Mouse (Mus musculus) macrophage (primary cell): ENCODE data around the gene Scn3a. TPM values are rescaled to one million over a fixed set of nuclear protein-coding genes. Genes with fewer than 3 reads are reported as not detected.
A peak's percentile ranks its signal among the peaks of the same experiment; 100 is the strongest.

Experiments
- H3K27ac ChIP-seq: fragments of 350-480 bp; formaldehyde crosslinking; 2 replicates; pipeline ENCODE4 v1.9.0; 2021
- H3K36me3 ChIP-seq: fragments of 350-480 bp; formaldehyde crosslinking; 2 replicates; pipeline ENCODE4 v1.9.0; 2021; ENCODE audit errors: inconsistent target
- H3K4me3 ChIP-seq: fragments of 350-480 bp; formaldehyde crosslinking; 2 replicates; pipeline ENCODE4 v1.9.0; 2021; ENCODE audit errors: inconsistent target
- H3K79me2 ChIP-seq: fragments of 350-480 bp; formaldehyde crosslinking; 2 replicates; pipeline ENCODE4 v1.9.0; 2021; ENCODE audit errors: inconsistent target
- WGBS: methylation state at CpG from one replicate; pipeline ENCODE4 v1.1.7; 2026; ENCODE audit warnings: inconsistent platforms; ENCODE audit not compliant: missing documents; 5-methylcytosine and 5-hydroxymethylcytosine counted together
- polyA plus RNA-seq: library from polyadenylated mRNA; stranded (reverse); fragments of 250-400 nt; gene quantifications from 3 replicates; pipeline ENCODE4 v1.2.4, GENCODE M21; 2018; ENCODE audit warnings: inconsistent platforms

Scn3a gene
- polyA plus RNA-seq, 1 experiment from 2014 or later: not detected

DNA sequence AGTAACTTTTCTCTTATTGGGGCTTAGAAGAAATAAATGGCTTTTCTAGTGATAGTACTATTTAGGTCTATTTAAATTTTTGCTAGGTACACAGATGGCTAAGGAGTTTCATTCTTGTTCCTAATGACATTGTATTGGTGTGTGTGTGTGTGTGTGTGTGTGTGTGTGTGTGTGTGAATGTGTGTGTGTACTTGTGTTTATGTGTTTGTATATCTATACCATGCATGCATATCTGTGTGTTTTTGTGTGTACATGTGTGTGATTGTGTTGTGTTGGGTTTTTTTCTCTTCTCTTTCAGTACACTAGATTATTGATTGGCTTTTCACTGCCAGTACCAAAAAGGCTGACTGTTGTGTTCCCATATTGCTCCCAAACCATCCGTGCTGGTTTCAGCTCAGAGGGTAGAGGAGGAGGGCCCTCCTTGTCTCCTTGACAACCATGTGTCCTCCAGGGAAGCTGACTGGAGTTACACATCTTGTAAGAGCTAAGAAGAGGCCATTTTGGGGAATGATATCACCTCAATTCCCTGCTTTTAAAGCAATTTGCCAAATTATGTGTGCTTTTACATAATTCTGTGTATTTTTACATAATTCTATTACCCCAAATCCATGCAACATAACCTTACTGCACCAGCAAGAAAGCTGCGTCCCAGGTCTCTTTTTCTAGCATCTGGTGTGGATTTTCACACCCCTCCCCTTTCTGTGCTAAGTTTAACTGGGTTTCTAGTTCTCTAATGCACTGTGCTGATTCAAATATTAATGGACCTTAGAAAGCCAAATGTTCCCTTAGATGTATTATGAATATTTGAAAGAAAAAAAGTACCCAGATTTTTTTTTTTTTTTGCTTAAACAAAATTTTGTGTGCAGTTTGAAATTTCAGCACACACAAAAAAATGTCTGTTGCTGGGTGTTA is 116.7 kb downstream of the Scn3a start:
- 75% methylated on average over 2 of the region's 2 CpGs for WGBS
- Histone ChIP-seq H3K27ac (no peak overlapping the region), H3K79me2 (no peaks in the 10 kb centered on the region), H3K4me3 (no peak overlapping the region), H3K36me3 (no peaks in the 10 kb centered on the region)

DNA sequence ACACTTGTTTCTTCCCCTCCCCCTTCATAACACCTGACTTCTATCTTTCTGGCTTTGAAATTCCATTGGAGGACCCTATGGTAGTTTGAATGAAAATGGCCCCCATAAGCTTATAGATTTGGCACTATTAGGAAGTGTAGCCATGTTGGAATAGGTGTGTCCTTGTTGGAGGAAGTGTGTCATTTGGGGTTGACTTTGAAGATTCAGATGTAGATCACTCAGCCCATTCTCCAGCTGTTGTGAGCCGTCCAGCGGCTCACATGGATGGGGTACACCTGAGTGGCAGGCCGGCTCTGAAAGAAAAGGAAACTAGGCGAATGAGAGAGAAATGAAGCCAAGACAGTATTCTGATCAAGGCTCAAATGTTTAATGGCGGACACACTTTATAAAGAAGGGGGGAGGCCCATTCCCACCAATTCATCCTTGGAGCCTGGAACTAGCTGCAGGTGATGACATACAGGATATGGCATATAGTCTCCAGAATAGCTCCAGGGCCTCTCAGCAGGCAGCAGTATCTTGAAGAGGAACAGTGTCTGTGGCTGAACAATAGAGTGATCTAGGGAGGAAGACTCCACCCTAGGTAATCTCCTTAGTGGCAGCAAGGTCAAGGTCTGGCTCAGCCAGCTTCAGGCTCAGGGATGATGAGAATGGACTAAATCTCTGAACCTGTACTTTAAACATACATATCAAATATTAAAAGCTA is 118.2 kb downstream of the Scn3a start:
- no peak overlapping the region for H3K4me3 ChIP-seq
- H3K36me3 ChIP-seq: no peaks in the 10 kb centered on the region
- H3K27ac ChIP-seq: no peak overlapping the region
- no peaks in the 10 kb centered on the region for H3K79me2 ChIP-seq
- WGBS: 88% methylated on average over 5 of the region's 5 CpGs

GRCm38 (mm10) chr2:65443082-65443481 is 124.3 kb downstream of the Scn3a start:
- Histone ChIP-seq H3K36me3 (no peaks in the 10 kb centered on the region), H3K79me2 (no peaks in the 10 kb centered on the region), H3K4me3 (no peak overlapping the region), H3K27ac (no peak overlapping the region)
- 85% methylated on average over 4 of the region's 4 CpGs for WGBS

DNA sequence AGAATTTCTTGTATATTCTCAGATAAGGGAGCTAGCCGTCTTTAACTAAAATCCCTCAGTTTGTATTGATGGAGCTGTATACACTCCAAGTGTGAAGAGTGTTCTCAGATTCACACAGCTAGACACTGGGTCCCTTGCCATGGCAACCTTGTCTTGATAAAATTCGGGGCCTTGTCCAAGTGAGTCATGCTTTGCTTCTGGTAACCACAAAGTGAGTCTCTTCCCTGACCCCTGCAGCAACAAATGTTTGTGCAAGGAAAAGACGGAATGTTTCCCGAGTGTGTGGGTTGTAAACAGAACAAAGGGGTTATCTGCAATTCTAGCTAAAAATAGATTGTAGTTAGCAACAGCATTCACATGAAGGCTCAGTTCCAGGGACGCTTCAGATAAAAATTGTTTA is 125.9 kb downstream of the Scn3a start:
- Histone ChIP-seq H3K4me3 (no peak overlapping the region), H3K27ac (no peak overlapping the region), H3K79me2 (no peaks in the 10 kb centered on the region), H3K36me3 (no peaks in the 10 kb centered on the region)
- WGBS: 66% methylated on average over 5 of the region's 5 CpGs

GRCm38 (mm10) chr2:65441110-65441509 is 126.3 kb downstream of the Scn3a start:
- H3K4me3 ChIP-seq: no peak overlapping the region
- no peaks in the 10 kb centered on the region for H3K79me2 ChIP-seq
- WGBS: 88% methylated on average over 6 of the region's 6 CpGs
- H3K27ac ChIP-seq: no peak overlapping the region
- H3K36me3 ChIP-seq: no peaks in the 10 kb centered on the region

GRCm38 (mm10) chr2:65436917-65437316 is 130.5 kb downstream of the Scn3a start:
- no peaks in the 10 kb centered on the region for H3K36me3 ChIP-seq
- WGBS: 90% methylated on average over 1 of the region's 1 CpGs
- no peak overlapping the region for H3K4me3 ChIP-seq
- H3K79me2 ChIP-seq: no peaks in the 10 kb centered on the region
- no peak overlapping the region for H3K27ac ChIP-seq

DNA sequence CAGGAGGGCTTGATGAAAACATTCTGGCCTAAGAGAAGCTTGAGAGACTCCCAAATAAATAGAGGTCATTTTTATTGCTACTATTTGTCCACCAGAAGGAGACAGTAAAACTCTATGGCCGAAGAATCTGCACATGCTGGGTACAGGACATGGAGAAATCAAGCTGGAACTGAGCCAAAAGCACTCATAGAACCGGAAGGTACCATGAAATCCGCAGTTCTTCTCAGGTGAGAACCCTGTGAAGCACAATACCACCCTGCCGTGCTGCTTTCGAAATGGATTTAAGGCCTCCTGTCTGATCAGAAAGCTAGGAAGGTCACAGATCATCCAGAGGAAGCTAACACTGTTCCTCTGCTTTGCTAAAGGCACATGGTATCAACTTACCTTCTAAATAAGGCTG is 143.9 kb downstream of the Scn3a start:
- WGBS: 72% methylated on average over 5 of the region's 5 CpGs
- no peaks in the 10 kb centered on the region for H3K36me3 ChIP-seq
- no peak overlapping the region for H3K4me3 ChIP-seq
- H3K27ac ChIP-seq: no peak overlapping the region
- no peaks in the 10 kb centered on the region for H3K79me2 ChIP-seq

GRCm38 (mm10) chr2:65421259-65422255 is 145.9 kb downstream of the Scn3a start:
- Histone ChIP-seq H3K79me2 (no peaks in the 10 kb centered on the region), H3K36me3 (no peaks in the 10 kb centered on the region), H3K27ac (no peak overlapping the region), H3K4me3 (no peak overlapping the region)
- WGBS: 81% methylated on average over 11 of the region's 11 CpGs

DNA sequence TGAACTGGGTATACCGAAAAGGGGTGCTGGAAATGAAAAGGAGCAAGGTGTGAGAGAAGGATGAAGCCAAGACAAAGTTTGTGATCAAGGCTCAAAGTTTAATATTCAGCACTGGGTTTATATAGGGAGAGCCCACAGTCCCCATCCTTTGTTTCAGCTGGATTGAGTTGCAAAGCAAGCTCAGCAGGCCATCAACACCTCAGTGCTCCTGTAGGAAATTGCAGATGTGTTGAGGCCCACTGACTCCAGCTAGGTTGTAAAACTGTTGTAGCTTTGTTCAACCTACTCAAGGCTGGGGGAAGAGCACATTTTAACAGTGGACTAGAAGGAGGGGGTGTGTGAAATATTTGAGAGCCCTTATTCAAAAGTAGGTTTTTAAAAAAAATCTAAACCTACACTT is 148.8 kb downstream of the Scn3a start:
- no peaks in the 10 kb centered on the region for H3K79me2 ChIP-seq
- H3K27ac ChIP-seq: no peak overlapping the region
- 100% methylated on average over 1 of the region's 1 CpGs for WGBS
- no peak overlapping the region for H3K4me3 ChIP-seq
- no peaks in the 10 kb centered on the region for H3K36me3 ChIP-seq

- WGBS: 100% methylated on average over 1 of the region's 1 CpGs
- no peaks in the 10 kb centered on the region for H3K36me3 ChIP-seq
- H3K4me3 ChIP-seq: no peak overlapping the region
- no peak overlapping the region for H3K27ac ChIP-seq
- no peaks in the 10 kb centered on the region for H3K79me2 ChIP-seq
These were observed 150.9 kb downstream of the Scn3a start for GRCm38 (mm10) chr2:65416535-65416934.

- WGBS: 23% methylated on average over 2 of the region's 2 CpGs
- H3K79me2 ChIP-seq: no peaks in the 10 kb centered on the region
- H3K4me3 ChIP-seq: no peak overlapping the region
- H3K36me3 ChIP-seq: no peaks in the 10 kb centered on the region
- H3K27ac ChIP-seq: no peak overlapping the region
These were observed 152.1 kb downstream of the Scn3a start for GRCm38 (mm10) chr2:65415294-65415693.

DNA sequence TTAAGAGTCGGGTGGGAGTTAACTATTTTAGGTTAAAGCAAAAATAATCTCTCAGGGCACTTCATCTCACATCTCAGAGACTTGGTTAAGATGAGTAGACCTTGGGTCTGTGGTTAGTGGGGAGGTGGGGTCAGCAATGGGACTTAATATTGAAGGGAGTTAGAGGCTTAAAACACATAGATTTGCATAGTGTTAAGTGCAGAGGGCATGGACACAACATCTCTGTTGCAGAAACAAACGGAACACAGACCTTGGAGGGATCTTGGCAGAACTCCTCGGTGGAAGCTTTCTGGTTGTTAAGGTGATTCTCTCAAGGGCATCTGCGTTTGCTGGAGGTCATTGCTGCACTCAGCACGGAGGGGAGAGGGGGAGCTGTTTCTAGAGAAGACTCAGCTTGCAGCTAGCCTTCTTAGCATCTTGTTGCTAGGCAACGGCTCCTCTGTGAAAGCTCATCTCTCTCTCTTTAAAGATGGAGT is 152.6 kb downstream of the Scn3a start:
- no peaks in the 10 kb centered on the region for H3K36me3 ChIP-seq
- H3K27ac ChIP-seq: no peak overlapping the region
- WGBS: 26% methylated on average over 6 of the region's 6 CpGs
- H3K79me2 ChIP-seq: no peaks in the 10 kb centered on the region
- H3K4me3 ChIP-seq: no peak overlapping the region

DNA sequence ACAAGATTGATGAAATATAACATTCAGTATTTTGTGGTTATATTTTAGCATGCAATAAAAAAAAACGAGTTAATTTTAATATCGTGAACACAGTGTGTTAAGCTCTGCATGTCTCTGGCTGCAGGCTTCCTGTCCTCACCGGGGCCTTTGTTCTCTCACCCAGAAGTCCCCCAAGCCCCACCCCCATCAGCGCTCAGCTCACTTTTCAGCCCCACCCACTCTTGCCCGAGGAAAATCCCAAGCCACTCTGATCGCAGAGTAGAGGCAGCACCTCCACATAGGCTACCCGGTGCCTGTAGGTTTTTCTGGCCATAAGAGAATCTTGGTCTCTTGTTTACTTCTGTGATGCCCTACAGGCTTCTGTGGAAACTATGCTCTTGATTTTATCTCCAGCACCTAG is 153.2 kb downstream of the Scn3a start:
- Histone ChIP-seq H3K79me2 (no peaks in the 10 kb centered on the region), H3K36me3 (no peaks in the 10 kb centered on the region), H3K4me3 (peak overlapping the region; percentile 2; the same call in 1 of the 2 replicates), H3K27ac (no peak overlapping the region)
- WGBS: 0% methylated on average over 7 of the region's 7 CpGs

DNA sequence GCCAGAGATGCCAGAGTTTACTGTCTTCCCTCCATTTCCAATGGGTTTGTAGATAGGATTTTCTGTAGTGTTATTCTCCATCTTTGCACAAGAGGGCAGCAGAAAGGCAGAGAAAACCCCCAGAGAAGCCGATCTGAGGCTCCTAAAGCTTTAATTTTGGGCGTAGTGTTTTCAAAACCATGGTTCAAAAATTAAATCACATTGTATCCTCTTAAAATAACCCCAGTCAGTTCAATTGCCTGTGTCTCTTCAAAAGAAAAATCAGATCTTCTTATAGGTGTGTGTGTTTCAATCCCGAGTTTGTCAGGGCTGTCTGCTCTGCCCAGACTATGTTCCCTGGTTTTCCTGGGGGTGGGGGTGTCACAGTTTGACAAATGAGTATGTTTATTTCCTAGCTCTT is 153.7 kb downstream of the Scn3a start:
- H3K79me2 ChIP-seq: no peaks in the 10 kb centered on the region
- H3K4me3 ChIP-seq: peak overlapping the region; percentile 2; the same call in 1 of the 2 replicates
- WGBS: 0% methylated on average over 3 of the region's 3 CpGs
- no peaks in the 10 kb centered on the region for H3K36me3 ChIP-seq
- no peak overlapping the region for H3K27ac ChIP-seq
